24 mouse cellular contexts compared by ENCODE assay signal in genomic region chr7:98831290-98831689, GRCm38 (mm10).
"Had no signal": no experiment of that assay in that cellular context is flagged by ENCODE, and none has a peak within 500 bp of the region (broad histone marks: within the 10 kb centered on the region; RNA-seq: fewer than 3 reads in every experiment).

No protein-coding gene starts in this region.

- DNase-seq: gastrocnemius, postnatal 14 days; gastrocnemius, postnatal 36 days; heart, adult 18-20 months; heart, postnatal 10 days; heart, postnatal 4 days; kidney, adult 18-20 months; kidney, adult 8-10 months; kidney, postnatal 10 days; kidney, postnatal 25 days; layer of hippocampus, adult 9-11 months; layer of hippocampus, postnatal 36 days; left cerebral cortex, postnatal 4 days had no signal

- H3K27ac ChIP-seq: hindbrain, embryonic 10.5 days; hindbrain, embryonic 12.5 days; hindbrain, embryonic 14.5 days; intestine, embryonic 15.5 days; limb, embryonic 13.5 days; limb, embryonic 15.5 days; liver, embryonic 12.5 days had no signal

- ATAC-seq: hindbrain, embryonic 16.5 days; inflammation-experienced regulatory T-cells, adult 6 months; intestine, embryonic 15.5 days; intestine, postnatal 0 days; liver, embryonic 12.5 days had no signal

- H3K4me3 ChIP-seq: heart, embryonic 10.5 days; heart, embryonic 12.5 days; hindbrain, embryonic 10.5 days; hindbrain, embryonic 12.5 days; intestine, embryonic 15.5 days; limb, embryonic 13.5 days; limb, embryonic 15.5 days; liver, embryonic 12.5 days had no signal
